Mouse (Mus musculus) embryonic fibroblast, embryonic 13.5 days (primary cell): ENCODE results near the gene 1810024B03Rik.

Source experiments
- CTCF ChIP-seq: IDR thresholded peaks from 2 replicates; pipeline ENCODE4 v1.5.1; 2011; ENCODE audit warnings: mild to moderate bottlenecking, control low read depth, low read length, moderate library complexity, borderline replicate concordance; ENCODE audit not compliant: insufficient read depth
- POLR2A ChIP-seq: IDR thresholded peaks from 2 replicates; pipeline ENCODE4 v1.6.1; 2011; ENCODE audit warnings: low read depth, mild to moderate bottlenecking, control low read depth, low read length, moderate library complexity

- TF ChIP-seq CTCF (no peak), POLR2A (no peak)
Observed at GRCm38 (mm10) chr2:127142577-127143157, 65.4 kb downstream of the 1810024B03Rik start.
